Mouse (Mus musculus): ENCODE measurements around the gene Plekhj1.
"Not testable (repeated sequence)": the region's sequence is repeated elsewhere in the genome, so short reads cannot be mapped to it uniquely, and the experiment has no call there.

Gene Plekhj1

DNA sequence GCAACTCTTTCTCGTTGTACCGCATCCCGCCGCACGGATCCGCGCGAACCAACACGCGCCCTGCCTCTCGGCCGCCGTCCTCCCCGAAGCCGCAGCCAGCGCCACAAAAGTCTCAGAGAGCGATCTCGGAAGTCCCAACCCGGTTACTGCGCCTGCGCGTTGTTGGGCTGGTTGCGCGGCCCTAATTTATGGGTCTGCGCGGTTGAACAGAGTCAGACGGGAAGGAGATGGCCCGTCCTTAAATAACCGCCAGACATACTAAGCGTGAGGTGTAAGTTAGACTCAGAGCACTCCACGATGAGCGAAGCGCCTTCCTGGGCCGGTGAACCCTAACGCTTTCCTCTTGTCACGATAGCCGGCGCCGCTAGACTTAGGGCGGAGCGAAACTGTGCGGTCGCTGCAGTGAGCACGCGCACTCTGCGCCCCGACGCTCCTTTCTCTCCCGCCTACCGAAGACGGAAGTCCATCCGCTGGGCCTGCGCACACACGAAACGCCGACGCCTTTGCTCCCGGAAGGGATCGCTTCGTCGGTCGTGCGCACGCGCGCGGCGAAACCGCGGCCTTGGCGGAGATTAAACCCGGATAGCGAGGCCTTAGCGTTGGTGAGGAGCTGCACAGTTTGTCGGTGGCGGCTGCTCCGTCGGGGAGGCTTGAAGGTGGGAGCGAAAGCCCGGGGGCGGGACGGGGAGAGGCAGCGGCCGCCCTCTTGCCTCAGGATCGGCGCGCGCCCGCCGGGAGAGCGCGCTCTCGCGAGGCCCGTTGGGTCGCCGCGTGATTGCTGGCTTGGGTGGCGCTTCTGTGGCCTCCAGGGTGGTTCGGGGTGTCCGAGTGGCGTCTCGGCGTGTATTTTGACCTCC lies at the start of gene Plekhj1, which contains the start of gene Sf3a2:
Gene Plekhj1 (minus strand): TSS at position 477 of the 857 bp plus-strand sequence.
Gene Sf3a2 (plus strand): TSS at position 49 of the 857 bp plus-strand sequence.
- peak; percentile 95 to 97 for DNase-seq

DNA sequence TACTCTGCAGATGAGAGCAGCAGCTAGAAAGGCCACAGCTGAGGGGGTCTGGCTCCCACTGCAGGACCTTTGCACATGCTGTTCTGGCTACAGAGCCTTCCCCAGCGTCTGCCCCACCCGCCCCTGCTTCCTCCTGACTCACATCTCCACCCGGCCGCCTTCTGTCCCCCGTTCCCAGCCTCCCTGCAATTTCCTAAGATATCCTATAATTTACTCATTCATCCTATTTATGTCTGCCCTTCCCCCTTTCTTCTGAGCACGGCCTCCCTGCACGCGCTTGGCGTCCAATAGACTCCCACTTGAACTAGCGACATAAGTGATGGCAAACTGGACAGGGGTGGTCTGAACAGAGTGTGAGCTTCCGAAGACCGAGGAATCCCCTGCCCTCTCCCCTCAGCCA lies 47.3 kb upstream of the Plekhj1 start:
- no peak for DNase-seq

DNA sequence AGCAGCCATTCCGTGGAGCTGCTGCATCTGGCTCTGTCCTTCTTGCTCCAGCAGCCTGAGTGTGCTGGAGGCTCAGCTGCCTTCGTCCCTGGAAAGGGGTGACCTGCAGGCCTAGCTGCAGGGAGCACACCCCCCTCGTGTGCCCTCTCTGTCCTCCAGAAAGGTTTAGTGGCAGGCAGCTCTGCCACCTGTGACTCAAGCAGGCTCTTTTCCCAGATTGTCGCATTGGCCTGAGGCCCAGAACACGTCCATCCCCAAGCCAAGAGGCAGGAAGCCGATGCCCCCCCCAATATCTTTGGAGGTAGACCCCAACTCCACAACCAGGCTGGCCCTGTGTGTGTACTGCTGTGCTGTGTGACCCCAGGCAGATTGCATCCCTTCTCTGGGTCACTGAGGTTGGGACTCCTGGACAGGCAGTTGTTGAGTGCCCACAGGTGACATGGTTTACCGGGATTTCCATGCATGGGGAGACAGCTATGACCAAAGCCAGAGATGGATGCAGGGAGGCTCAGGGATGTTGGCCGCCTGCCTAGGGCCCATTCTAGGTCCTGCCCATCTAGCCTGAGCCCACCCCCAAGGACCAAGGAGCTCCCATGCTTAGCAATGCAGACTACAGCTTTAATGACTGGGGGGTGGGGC lies 46.7 kb upstream of the Plekhj1 start:
- DNase-seq = no peak

DNA sequence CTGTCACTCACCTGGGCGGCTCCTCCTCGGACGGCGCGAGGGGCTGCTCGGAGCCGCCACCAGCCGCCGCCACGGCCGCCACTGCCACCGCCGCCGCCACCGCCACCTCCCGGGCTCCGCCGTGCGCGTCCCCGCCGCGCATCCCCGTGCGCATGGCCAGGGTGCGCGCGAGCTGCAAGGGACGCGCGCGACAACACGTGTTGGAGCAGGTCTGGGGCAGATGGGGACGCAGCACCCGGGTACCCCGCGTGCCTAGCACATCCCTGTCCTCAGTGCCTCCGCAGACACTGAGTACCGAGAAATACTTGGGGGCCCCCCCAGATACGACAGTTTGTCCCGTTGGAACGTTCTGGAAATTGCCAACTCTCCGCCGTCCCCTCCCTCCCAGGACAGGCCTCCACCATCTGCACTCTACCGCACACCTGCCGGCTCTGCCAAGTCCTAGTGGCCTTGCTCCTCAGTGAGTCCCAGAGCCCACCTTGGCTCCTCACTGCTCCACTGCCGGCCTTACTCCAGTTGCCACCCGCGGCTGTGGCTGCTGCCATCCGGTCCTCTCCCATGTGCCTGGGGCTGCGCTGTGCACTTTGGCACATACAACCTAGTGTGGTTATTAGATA lies 45.6 kb upstream of the Plekhj1 start, which contains the start of gene Lingo3:
Gene Lingo3 (minus strand): TSS at position 109 of the 617 bp plus-strand sequence.
- DNase-seq = no peak

DNA sequence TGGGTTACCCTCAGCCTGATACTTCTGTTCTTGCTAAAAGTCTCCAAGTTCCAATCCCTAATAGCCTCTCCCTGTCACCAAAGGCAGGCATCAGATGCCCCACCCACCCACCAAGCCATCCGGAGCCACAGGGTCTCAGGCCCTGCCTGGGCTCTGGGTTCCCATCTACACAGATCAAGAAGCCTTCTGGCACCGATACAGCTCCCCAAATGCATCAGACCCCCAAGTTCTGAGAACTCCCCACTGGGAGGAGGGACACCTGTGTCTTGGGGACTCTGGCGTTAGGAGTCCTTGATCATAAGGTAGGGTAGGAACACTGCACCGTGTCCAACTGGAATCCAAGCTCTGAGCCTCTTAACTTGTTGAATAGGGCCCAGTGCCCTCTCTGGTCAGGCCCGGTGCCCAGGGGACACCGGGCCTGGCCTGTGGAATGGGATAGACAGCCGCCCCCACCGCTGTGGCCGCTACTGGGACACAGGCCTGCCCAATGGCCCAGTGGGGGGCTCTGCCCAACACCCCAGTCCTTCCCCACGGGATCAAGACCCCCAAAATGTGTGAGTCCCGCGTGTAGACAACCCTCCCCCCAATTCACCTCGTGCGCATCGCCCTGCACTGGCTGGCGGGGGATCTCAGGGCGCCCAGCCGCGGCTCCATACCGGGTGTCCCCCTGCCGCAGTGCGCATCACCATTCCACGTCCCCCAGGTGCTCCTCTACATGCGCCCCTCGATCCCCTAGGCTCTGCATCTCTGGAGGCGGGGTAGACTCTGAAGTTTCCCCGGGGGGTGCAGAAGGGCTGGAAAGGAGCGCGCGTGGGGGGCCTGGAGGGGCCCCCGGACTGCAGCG lies 44.9 kb upstream of the Plekhj1 start:
- DNase-seq = no peak

DNA sequence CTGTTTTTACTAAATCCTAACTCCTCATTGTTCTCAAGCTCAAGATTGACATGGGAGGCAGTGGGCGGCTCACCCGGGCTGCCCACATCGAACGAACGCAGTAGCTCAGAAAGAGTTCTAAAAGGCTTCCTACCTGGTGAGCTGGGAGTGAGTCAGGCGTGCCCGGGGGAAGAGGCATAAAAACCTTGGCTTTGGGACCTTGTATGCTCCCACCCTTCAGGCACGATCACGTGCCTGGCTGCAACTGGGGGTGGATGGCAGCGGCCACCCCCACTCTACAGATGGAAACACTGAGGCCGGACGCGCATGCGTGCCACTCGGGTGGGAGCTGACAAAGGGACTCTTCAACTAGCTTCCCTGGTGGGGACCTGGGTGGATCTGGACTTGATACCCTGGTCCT lies 43.9 kb upstream of the Plekhj1 start:
- no peak for DNase-seq

DNA sequence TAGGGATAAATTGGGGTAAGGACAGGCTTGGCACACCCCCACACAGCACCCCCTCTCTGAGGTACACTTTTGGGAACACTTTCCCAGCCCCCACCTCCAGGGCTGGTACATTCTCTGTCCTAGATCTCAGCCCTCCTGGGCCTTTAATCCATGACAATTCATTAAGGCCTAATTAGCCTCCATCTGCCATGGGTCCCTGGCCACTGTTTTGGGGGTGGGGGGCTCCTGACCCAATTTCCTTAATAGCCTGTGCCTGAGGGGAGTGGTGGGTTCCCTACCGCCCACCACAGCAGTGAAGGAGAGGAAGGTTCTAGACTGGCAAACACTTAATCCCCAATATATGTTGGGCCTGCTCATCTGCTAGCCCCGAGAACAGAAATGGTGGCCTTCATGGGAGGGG lies 43.3 kb upstream of the Plekhj1 start:
- no peak for DNase-seq

DNA sequence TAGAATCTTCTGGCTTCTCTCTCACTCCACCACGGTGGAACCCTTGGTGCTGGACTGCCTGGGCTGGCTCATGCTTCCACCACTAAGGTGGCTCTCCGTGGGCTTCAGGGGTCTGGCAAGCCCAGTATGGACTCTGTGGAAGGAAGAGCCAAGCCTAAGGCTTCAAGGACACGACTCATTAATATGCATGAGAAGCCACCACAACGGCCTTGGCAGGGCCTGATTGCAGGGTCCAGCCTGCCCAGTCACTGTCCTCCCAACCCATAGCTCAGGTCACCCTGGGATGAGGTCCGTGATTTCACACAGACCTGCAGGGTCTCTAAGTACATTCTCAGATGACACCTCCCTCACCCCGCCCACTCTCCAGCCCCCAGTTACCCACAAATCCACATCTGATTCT lies 41.4 kb upstream of the Plekhj1 start:
- no peak for DNase-seq

DNA sequence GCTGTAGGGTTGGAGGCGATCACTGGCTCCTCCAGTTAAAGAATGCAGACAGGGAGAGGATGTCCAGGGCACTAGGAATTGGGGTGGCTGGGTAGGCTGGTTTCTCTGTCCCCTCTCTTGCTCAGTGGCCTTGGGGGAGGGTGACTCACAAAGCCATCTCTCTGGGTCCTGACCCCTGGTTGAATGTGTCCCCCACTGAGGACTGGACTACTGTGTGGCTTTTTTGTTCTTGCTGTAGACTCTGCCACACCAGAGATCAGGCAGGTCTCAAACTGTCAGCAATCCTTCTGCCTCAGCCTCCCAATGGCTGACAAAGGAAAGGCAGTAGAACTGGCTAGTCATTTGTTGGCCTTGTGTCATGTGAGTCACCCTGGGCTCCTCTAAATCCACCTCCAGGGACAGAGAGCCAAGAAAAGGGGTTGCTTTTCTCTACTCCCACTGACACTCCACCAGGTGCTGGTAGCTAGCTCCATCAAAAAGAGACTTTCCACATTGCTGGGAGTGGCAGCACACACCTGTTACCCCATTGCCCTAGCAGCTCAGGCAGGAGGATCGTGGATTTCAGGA lies 40.0 kb upstream of the Plekhj1 start:
- DNase-seq = no peak

DNA sequence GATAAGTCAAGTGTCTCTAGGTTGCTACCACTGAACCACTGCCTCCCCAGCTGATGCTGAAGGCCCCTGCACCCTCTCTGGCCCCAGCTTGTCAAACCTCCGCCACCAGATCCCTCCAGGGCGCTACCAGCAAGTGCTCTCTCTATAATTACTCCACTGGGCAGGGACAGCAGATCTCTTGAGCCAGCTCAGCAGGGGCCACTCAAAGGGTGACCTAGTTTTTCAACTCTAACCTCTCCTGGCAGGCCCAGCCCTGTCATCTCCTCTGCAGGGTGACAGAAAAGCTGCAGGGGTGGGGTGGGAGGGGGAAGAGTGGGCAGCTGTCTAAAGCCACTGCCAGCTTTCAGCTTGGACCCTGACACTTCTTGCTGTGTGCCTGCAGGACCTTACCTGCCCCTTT lies 39.4 kb upstream of the Plekhj1 start:
- DNase-seq = no peak

DNA sequence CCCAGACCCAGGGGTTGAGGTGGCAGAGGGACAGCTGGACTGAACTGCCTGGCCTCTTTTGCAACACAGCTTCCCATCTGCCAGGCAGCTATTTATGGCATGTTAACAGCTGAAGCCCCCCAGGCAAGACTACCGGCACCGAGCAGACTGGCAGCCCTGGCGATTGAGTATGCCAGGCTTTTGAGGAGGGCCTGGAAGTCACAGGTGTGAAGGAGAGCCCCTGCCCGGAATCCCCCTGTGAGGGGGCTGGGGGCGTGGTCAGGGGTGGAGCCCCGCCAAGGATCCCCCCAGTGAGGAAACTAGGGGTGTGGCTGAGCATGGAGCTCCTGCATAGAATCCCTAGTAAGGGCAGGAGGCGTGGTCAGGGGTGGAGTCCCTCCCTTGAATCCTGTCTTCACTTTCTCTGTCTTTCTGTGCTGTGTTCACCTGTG lies 38.5 kb upstream of the Plekhj1 start:
- no peak for DNase-seq

DNA sequence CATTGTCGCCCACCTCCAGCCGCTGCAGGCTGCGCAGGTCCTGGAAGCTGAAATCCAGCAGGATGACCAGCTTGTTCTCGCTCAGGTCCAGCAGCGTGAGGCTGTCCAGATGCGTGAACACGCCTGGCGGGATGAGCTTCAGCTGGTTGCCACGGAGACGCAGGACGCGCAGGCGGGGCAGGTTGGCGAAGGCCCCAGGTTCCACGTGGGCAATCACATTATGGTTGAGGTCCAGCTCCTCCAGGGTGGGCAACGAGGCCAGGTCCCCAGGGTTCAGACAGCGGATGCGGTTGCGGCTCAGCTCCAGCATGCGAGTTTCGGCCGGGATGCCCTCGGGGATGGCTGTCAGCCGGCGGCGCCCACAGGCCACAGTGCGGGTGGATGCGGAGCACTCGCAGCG lies 37.2 kb upstream of the Plekhj1 start:
- no peak for DNase-seq

DNA sequence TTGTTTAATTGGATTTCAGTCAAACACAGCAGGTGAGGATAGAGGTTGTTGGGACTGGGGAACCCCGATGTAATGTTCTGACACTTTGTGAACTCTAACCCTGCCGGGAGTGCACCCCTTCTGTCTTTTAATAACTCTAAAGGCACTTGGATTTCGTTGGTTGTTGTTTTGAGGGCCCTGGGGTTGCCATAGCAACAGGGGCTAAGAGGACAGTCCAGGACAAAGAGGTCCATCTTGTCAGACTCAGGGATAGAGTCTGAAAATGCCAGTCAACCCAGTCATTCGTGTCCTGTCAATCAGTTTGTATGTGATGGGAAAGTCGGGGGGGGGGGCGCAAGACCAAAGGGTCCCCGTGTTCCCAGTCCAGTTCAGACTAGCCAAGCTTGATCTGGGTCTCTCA lies 34.4 kb upstream of the Plekhj1 start:
- DNase-seq = no peak

DNA sequence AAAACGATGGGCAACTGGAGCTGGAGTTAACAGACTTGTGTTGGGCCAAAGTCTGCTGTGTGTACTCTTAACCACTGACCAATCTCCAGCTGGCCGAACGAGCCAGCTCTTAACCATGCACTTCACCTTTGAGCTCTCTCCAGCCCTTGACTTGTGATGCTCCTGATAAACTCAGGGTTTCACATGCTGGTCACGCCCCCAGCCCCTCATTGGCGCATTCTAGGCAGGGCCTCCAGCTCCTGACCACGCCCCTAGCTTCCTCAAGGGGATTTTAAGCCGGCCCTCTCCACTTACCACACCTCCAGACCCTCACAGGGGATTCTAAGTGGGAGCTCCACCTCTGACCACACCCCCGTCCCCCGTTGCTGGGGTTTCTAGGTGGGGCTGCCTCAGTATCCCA lies 32.7 kb upstream of the Plekhj1 start:
- peak; percentile 78 to 86 for DNase-seq

DNA sequence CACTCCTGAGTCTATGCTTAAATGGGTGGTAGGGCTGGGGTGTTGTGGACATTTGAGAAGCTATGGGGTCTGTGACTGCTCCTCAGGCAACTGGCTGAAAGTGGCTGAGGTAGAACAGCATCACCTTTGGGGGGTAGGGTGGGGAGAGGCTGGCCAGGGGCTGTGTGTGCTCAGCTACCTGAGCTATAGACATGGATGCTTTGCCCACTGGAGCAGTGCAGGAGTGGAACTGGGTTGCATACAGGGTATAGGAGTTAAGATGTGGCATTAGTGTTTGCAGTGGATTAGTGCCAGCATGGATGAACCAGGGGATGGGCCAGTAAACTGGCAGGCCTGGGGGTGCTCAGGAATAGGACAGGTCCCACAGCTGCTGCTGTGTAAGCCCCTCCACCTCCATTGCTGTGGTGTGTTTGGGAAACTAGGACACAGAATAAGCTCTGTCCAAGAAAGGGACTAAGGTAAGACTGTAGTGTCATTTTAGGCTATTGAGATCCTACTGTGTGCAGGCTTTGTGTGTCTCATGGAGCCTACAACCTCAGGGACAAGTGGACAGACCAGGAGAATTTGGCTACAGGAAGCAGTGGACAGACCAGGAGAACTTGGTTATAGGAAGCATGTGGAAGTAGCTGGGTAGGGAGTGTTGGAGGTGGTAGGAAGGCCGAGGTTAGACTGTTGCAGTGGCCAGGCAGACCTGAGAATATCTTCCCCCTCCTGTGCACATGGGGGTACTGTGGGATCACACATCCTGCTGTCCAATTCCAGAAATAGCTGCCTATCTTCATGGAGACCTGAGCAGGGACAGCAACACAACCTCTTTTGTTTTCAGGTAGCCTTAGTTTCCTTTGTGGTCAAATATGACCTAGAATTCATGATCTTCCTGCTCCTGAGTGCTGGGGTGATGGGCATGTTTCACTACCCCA lies 31.2 kb upstream of the Plekhj1 start:
- no peak for DNase-seq

DNA sequence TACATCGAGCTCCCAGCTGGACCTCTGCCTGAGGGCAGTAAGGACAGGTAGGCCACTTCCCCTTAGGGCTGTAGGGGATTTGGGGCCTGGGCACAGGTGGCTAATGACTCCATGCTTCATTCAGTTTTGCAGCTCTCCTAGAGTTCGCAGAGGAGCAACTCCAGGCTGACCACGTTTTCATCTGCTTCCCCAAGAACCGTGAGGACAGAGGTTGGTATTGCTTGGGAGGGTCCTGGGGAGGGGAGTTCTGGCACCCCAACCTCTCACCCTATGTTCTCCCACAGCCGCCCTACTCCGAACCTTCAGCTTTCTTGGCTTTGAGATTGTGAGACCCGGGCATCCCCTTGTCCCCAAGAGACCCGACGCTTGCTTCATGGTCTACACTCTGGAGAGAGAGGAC lies 30.2 kb upstream of the Plekhj1 start:
- DNase-seq = not testable (repeated sequence)

DNA sequence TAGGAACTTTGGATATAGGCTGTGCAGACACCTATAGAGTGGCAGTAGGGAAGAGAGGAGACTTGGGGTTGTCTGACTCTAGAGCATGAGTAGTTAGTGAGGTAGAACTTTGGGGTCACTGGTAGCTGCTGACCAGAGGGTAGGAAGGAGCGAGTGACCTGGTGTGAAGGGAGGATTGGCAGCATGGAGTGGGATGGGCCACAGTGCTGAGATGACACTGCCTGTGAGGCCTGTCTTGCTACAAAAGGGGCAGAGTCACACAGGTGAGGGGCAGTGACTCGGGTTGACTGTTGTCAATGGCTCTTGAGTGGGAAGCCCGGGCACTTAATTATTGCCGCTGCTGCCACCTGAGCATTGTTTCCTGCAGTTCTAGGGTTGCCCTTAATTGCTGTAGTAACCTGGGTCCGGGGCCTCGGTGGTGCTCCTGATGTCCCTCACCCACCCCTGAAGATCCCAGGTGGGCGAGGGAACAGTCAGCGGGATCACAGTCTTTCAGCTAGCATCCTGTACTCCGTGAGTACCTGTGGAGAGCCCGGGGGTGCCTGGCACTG lies 29.5 kb upstream of the Plekhj1 start:
- no peak for DNase-seq

DNA sequence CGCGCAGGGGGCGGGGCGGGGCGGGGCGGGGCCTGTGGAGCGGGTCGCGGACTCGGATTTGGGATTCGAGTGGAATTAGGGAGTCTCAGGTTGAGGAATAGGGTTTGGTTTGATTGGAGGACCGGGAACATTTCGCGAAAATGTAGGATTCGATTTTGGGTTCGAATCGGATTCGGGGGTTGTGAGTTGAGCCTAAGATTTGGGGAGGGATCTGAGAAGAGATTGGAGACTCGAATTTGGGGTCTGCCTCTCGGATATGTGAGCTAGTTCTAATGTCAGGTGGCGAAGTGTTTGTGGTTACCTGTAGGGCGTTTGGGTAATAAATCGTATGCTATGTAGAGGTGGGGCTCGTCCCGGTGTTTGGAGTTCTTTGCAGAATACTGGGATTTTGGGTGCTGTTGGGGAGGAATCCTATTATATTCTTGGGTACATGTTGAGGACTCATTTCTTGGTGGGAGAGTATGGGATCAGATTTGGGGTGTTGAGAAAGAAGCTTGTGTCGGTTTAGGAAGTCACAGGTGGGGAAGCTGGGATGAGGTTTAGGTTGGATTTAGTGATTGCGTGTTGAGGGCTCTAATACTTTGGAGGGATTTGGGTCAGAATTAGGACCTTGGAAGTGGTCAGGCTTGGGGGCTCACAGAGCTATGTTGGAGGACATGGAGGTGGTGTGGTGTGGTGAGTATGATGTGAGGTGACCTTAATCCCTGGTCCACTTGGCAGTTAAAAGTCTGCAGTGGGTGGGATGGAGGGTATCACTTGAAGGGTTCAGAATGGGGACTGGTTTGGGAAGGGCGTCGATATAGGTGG lies 28.8 kb upstream of the Plekhj1 start:
- DNase-seq = no peak

DNA sequence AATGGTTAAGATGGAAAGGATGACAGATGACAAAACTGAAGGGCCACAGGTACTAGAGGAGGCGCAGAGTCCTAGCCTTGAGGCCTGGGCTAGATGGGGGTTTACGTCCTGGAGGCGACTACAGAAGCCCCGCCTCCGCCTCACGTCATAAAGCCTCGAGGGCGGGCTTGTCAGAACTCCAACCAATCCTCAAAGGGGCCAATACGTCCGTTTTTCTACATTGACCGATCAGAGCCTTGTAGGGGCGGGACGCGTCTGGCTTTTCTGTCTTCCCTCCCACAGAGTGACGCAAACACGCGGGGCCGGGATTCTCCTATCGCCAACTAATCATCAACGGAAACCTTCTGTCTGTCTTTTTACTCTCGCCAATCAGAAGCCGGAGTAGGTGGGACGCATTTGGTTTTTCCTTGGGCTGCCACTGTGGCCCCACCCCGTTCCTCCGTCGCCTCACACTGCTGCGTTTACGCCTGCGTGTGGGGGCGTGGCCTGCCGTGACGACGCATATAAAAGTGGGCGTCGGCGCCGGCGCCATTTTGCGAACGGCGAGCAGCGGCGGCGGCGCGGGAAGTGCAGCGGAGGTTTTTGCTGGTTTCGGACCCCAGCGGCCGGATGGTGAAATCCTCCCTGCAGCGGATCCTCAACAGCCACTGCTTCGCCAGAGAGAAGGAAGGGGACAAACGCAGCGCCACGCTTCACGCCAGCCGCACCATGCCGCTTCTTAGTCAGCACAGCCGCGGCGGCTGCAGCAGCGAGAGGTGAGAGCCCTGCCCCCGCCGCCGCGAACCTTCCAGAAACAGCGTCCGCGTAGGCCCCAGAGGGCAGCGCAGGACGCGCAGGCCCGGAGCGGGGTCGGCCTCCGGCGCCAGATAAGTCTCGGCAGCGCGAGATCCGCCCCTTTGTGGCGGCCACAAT lies 28.0 kb upstream of the Plekhj1 start, which contains the start of gene Oaz1:
Gene Oaz1 (plus strand): TSS at position 506 of the 912 bp plus-strand sequence.
- peak; percentile 98 to 100 for DNase-seq
